Mouse (Mus musculus): ENCODE measurements around the gene Vmn1r123.
"Not testable (repeated sequence)": the region's sequence is repeated elsewhere in the genome, so short reads cannot be mapped to it uniquely, and the experiment has no call there.

Gene Vmn1r123

GRCm38 (mm10) chr7:21161885-21162284 is at the start of gene Vmn1r123:
Gene Vmn1r123, plus strand, starts transcription at chr7:21162185.
- DNase-seq, result not testable (repeated sequence)

GRCm38 (mm10) chr7:21134028-21134427 is 28.0 kb upstream of the Vmn1r123 start, which contains the start of gene Vmn1r122:
Gene Vmn1r122, minus strand, starts transcription at chr7:21134128.
- not testable (repeated sequence) for DNase-seq

GRCm38 (mm10) chr7:21190323-21190722 is 28.3 kb downstream of the Vmn1r123 start, which contains the start of gene Gm5157:
Gene Gm5157, minus strand, starts transcription at chr7:21190423.
- not testable (repeated sequence) for DNase-seq

Measured in kidney, adult 11 months (tissue).